Mouse (Mus musculus) urinary bladder, postnatal 36 days (tissue): ENCODE data around the gene Calhm3.
A peak's percentile ranks its signal among the peaks of the same experiment; 100 is the strongest.

Source experiments
- DNase-seq, 2 experiments: peaks; one replicate each; pipeline ENCODE4 v3.0.0; 2022; ENCODE audit warnings: low spot score in 2 of 2, mixed read lengths in 1 of 2

Calhm3 gene

DNA sequence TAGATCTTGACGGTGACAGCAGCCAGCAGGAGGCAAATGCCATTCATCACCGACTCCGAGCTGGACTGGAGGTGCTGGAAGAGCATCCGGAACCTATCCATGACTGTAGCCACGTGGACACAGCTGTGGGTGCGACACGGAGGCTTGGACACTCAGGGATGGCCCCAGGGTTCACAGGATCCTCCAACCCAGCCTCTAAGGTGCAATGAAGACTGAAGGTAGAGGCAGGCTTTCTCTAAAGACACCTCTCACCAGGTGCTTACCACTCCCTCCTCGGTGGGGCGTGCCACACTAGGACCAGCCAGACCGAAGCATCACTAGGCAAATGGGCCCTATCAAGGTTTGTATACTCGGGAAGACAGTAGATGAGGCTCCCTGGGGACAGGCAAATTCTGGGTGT lies at the start of gene Calhm3:
Gene Calhm3 (minus strand): TSS at position 101 of the 400 bp plus-strand sequence.
- DNase-seq = no peak

DNA sequence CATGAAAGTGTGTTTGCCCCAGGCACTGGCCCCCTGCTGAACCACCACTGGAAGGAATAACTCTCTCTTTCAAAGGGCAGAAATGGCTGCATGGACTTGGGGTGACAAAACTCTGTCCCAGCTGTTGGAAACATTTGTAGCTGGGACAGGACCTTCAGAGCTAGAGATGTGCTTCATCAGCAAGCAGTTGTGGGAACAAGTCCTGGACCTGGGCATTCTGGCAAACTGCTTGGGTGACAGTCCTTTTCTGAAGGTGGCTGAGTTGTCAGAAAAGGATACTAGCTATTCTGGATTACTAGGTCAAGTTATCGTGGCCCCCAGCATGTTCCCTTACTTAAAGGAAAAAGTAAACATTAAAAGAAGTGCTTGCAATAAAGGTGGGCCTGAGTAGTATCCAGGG lies 48.6 kb upstream of the Calhm3 start:
- no peak for DNase-seq

DNA sequence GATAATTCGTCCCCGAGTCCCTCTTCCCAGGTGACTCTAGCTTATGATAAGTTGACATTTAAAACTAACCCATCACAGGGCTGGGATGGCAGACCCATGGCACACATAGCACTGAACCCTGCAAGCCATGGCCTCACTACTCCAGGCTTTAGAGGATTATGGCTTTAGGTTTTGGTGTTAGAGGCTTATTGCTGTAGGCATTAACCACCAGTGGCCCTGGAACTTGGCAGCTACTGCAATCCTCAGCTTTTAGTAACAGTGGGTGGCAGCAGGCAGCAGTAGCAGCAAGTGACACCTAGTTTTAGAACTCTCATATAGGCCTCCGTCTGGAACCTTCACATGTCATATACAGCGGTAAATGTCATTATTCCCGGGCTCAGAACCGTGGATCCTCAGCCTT lies 47.1 kb upstream of the Calhm3 start:
- no peak for DNase-seq

DNA sequence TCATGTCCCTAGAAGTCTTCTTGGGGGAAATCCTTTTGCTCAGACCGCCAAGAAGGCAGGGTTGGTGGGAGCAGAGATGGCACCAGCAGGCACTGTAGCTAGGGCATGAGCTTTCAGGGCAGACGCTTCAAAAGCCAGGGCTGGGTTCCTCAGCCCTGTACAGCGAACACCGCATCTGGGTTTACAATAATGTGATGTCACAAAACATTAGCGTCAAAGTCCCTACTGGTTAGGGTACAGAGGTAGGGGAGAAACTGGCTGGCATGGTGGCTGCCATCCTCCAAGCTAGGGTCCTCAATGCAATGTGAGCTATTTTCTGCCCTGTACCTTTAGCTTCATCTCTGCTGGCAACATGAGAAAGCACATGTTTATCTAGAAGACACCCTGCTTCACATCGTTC lies 45.5 kb upstream of the Calhm3 start:
- DNase-seq = no peak

DNA sequence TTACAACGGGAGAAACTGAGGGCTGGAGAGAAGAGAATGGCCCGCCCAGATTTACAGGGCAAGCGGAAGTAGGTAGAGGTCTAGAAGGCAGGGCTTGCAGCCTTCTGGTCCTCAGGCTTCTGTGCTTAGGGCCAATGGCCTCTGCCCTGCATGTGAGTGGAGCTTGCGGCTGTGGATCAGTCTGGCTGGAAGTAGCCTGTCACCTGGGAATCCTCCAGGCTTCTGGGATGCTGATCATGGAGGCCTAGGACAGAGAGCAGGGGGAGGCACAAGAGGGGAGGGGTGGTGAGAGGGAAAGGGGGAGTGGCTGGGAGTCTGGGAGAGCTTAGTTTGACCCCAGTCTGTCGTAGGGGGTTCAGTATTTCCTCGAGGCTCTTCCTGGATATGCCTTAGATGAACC lies 44.9 kb upstream of the Calhm3 start:
- DNase-seq = no peak

DNA sequence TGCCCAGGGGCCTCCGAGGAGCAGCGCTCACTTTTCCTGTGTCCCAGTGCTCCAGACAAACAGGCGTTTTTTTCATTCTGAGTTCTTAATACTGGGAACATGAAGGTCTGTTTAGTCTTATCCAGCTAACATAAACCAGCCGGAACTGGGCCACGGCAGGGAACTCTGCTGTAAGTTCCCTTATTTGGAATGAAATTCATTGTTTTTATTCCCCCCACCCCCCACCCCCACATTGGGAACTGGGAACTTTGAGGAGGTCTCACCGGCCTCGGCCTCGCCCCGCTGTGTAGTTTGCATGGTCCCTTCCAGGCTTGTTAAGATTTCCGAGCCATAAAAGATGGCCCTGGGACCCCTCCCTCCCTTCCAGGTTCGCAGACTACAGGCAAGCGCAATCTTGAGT lies 44.4 kb upstream of the Calhm3 start:
- no peak for DNase-seq

DNA sequence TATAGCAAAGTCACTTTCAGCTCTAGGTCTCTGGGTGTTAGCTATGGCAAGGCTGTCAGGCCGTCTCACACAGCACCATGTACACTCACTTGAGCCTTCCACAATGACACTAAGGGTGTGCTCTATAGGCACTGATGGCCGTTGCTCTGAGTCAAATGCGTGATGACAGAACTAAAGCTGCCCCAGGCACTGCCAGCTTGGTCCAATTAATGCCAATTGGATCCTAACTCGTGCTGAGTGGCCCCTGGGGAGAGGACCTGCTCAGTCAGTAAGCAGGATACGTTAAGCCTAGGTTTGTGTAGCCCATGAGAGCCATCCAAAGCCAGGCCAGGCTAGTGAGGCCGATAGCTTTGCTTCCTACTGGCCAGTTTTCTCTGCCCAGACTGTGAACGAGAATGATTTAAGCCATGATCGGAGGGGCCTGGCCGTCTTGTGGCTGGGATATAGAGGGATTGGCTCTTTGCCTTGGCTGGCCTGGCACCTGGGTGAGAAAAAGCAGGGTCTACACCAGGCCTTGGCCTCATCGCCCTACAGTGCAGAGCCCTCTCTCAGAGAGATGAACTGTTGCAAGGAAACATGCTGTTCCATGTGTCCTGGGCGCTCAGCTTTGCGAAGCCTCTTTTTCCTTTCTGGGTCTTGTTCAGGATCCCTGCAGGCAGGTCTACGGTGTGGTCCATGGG lies 41.2 kb upstream of the Calhm3 start:
- no peak for DNase-seq

DNA sequence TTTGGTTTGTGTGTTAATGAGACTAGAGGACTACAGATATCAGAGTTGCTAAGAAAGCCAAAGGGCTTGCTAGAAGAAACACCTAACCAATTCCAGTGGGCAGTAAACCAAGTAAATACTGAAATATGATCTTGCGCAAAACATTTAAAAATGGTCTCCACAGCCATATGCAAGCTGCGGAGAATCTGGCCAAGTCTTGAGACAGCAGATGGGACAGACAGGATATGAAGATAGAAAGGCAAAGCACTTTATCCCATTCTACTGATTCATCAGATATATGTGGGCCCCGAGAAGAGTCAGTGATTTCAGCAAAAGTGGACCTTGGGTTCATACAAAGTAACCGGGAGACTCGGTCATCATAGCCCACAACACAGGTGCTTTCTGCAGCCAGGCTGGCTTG lies 34.6 kb upstream of the Calhm3 start:
- DNase-seq = no peak

DNA sequence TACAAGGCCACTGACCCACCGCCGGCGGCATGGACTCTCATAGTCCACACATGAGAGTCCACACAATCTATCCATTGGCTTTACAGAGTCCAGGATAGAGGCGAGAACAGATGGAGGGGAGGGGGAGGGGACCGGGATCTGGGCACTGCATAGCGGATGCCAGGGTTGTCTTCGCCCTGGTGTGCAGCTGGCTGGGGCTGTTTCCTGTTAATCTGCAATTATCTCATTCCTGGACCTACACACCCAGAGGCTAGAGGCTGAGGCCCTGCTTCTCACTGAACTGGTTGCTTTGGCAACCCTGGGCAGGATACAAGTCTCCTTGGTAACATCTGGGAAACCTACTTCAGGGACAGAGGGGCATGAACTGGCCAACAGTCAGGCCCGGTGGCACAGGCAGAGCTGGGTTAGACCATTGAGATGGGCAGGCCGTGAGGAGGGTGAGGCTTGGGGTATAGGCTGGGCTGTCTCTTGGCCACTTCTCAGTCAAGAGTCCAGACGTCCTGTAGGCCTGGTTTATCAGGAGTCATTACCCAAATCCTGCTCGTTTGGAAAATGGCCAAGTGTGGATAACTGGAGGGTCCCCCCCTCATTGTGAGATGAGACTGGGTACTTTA lies 31.1 kb upstream of the Calhm3 start:
- DNase-seq = no peak

DNA sequence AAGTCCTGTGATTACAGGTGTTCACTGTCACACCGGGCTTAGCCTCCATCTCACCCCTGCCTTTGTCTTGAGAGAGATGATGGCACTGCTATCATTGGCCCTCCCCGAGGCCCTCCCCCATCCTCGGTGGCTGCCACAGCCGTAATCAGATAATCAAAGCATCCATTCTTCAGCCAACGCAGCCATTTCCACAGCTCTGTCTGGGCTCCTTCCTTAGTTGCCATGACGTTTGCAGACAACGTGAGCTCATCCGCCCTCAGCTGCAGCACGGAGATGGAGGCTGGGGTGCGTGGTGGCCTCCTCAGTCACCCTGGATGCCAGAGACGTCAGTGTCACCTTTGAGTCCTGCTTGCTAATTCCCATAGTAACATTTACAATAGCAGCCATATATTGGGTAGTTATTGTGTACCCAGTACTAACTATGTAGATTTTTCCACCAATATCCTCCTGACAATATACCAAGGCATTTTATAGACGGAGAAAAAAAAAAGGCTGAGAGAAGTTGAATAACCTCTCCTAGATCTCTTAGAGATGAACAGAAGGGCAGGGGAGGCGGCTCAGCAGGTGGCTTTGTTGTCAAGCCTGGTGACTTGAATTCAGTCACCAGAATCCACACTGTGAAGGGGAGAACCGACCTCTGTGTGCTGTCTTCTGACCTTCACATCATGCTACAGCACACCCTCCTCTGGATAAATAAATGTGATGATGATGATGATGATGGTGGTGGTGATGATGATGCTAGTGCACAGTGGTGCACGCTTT lies 29.1 kb upstream of the Calhm3 start:
- DNase-seq = no peak

DNA sequence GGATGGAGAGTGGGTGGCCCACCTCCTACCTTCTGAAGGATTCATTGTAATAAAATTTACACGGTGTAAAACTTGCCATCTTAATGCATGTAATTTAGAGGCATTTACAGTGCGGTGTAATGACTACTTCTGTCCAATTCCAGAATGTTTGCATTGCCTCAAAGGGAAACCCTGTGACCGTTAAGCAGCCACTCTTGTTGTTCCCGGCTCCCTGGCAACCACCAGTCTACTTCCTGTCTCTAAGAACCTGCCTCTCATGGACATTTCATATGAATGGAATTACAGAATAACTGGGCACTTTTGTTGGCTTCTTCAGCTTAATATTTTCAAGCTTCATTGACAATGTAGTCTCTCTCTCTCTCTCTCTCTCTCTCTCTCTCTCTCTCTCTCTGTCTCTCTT lies 27.2 kb upstream of the Calhm3 start:
- DNase-seq = no peak

DNA sequence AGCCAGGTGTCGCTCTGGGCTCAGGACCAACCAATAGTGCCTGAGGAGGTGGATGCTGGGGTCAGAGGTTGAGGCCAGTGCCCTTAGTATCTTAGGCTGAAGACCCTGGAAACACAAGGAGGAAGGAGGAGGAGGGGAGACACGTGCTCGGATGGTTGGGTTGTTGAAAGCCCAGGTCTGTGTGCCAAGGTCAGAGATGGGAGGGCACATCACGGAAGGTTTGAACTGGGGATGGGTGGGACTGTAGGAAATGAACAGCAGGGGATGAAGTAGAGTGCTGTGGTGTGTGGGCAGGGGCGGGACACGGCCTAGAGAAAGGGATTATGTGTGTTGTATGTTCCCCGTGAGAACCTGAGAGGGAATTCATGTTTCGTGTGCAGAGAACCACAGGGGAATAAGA lies 26.7 kb upstream of the Calhm3 start:
- no peak for DNase-seq

DNA sequence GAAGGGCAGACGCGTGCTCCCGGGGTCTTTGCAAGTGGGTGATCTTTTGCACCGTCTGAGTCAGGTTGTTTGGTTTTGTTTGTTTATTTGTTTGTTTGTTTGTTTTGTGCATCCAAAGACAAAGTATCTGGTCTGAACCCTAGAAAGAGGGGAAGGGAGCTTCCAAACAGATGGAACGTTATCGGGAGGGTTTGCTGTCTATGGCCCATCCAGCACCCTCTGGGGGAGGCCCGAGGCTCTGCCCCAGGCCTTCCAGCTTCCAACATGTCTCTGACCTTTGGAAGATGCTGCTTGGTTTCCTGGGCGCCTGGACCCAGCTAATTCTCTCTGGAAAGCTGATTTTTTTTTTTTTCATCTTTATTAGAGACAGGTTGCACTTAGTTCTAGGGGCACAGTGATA lies 22.4 kb upstream of the Calhm3 start:
- DNase-seq = no peak

DNA sequence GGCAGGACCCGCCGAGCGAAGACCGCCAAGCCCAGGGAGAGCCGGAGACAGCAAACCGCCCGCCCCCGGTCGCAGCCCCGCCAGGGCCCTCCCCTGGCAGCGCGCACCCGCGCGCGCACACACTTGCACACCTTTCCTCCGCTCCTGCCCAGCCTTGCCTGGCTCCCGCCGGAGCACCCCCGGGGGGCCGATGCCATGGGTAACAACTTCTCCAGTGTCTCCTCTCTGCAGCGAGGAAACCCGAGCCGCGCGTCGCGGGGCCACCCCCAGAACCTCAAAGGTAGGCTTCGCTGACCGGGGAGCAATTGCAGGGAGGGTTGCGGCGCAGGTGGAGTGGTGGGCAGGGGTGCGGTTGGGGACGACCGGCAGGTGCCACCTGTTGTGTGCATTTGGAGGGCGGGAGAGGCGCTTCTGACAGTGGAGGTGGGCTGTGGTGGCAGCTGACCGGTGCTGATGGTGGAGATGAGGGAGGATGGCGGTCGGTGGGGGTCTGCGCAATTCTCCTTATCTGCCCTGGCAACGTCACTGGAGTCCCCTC lies 21.8 kb upstream of the Calhm3 start:
- peak; percentile 9 to 13 for DNase-seq

DNA sequence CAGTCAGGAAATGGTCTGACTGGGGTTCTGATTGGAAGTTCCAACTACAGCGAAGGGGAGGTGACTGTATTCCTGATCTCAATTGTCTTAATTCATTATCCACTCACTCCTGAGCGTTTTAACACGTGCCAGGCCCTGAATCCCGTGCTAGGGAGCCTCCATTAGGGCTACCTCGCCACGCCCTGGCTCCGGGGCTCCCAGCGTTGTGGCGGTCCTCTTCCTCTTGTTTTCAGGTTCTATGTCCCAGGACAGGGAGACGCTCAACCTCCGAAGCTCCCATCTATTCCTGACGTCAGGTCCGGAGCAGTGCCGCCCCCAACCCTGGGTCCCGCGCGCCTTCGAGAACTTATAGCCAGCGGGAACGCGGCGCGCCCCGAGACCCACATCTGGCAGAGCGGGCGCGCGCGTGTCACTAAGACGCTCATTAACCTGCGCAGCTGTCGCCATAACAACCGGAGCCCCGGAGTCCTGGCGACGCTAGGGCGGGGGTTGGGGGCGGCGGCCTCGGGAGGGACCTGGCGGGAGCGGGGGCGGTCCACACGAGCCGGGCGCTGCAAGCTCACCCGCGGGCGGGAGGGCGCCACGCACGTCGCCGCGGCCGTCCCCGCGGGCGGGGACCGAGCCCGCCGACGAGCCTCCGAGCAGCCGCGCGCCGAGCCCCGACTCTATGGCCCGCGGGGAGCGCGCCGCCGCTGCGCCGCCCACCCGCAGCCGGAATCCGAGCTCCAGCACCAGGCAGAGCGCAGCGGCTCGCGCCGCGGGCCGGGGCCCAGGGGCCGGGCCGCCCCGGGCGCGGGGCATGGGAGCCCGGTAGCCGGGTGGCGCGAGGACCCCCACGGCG lies 21.1 kb upstream of the Calhm3 start, which contains the start of gene Neurl1a:
Gene Neurl1a (plus strand): TSS at position 390 of the 841 bp plus-strand sequence.
- peak; percentile 27 to 33 for DNase-seq

DNA sequence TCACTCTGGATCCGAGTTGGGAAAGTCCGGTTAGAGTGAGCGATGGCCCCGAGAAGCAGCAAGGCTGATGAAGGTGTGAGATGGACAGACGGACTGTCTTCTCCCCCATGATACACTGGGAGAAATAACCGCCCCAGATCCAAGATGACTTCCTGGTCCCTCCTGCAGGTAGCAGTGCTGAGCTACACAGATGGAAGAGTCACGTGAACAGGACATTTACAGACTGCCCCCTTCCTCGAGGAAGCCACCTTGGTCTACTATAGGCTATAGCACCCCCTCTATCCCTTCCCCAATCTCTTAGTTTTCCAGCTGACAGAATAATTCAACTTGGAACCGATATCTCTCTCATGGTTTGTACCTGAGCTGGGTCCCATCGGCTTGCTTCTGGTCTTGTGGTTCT lies 20.4 kb upstream of the Calhm3 start:
- DNase-seq = peak in 1 of 2 experiments; percentile 10

DNA sequence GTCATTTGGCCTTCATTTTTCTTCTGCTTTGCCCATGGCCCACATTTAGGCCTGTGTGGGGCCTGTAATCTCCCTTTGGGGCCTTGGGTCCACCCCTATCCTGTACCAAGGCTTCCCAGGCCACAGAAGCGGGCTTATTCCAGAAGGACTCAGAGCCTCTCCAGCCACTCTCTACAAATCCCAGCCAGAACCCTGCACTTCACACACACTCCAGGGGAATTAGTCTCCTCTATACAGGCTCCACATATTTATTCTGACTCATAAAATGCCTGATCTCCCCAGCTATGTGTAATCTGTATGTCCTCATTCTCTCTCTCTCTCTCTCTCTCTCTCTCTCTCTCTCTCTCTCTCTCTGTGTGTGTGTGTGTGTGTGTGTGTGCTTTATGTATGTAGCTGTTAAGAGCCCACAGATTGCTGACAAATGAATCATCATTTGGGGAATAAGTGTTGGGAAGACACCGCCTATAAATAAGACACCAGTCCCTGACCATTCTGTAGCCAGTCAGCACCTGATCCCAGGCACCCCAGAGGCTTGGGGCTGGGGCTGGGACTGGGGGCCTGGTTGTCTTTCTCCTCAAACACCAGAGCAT lies 19.4 kb upstream of the Calhm3 start:
- DNase-seq = no peak

DNA sequence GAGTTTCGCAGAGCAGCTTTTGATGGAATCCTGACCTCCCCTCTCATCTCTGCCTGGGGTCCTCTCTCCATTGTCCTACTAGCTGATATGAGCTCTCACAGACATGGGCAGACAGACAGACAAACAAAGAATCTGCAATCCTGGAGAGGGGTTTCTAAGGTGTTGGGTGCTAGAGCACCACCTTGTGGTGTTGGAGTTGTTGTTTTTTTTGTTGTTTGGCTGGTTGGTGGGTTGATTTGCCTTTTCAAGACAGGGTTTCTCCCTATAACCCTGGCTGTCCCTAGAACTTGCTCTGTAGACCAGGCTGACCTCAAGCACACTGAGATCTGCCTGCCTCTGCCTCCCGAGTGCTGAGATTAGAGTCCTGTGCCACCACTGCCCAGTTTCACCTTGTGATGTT lies 17.9 kb upstream of the Calhm3 start:
- no peak for DNase-seq

DNA sequence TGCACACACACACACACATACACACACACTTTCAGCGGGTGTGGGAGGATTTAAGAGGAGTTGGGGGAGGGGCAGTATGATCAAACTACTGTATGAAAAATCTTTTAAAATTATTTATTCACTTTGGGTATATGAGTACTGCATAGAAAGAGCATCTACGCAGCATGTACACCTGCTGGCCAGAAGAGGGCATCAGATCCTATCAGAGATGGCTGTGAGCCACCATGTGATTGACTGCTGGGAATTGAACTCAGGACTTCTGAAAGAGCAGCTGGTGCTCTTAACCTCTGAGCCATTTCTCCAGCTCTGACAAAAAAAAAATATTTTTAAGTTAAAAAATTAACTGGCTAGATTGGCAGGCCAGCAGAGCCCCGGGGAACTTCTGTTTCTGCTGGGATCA lies 17.0 kb upstream of the Calhm3 start:
- DNase-seq = no peak

DNA sequence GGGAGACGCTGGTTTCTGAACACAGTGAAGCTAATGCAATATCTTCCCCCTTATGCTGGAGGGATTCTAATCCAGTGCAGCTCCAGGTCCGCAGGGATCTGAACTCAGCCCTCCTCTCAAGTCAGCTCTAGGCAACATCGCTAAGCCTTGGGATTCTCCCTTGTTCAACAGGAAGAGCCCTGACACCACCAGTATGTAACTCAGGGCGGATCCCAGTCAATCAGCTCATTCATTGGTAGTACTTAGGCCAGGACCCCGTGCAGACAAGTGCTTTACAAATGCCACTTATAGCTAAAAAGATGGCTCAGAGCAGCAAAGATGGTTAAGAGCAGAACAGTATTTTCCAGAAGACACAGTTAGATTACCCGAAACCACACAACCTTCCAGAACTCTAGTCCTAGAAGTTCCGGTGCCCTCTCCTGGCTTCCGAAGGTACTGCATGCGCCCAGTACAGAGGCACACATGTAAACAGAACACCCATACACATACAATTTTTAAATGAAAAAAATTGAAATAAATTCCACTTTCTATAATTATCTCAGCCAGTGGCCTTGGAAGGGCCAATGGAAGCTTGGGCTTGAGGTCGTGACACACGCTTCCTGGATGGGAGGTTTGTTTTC lies 11.3 kb upstream of the Calhm3 start:
- DNase-seq = peak; percentile 81 to 85

DNA sequence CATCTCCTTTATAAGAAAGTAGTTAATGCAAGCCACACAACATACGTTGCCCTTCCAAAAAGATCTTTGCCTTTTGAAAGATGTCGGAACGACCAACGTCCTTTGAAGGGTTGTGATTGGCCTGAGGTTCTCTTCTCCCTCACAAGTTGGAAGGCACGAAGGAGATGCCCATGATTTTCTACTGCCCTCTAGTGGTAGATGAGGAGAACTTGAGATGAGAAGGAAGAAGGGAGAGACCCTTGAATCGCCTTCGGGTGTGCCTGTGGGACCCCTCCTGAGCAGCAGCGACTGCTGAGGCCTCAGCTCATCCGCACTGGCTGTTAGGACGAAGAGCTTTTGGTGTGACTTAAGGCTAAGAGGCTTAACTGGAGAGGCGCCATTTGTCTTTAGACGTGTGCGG lies 10.7 kb upstream of the Calhm3 start:
- DNase-seq = peak in 1 of 2 experiments; percentile 11
